Comparison of ENCODE assay signal across 17 mouse cellular contexts in the genomic region with DNA sequence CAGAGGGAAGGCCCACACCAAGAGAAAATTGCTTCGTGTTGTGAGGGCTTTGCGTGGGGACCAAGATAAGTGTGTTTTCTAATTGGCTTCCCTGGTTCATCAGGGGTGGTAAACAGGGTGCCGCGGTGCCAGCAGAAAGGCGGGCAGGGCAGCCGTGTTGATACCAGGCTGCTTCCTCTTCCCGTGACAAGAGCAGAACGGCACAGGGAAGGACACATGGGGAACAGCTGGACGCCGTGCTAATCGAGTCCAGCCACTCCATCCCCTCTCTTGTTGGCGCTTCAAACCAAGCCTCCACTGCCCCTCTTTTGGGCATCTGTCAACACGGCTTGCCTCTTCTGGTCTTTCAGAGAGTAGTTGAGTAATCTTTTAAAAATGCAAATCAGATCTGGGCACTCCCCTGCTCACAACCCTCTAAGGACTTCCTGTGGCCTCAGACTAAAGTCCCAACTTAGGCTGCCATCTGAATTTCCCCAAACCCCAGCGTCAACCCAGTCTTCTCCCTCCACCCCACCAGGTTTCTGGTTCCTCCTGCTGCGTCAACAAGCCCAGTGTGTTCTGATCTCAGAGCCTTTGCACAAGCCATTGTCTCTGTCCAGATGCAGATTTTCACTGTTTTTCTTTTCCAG.
DNase-seq lines count a peak whose midpoint lies in the region; ATAC-seq lines count a peak whose summit lies in the region.
"Had no signal": no experiment of that assay in that cellular context is flagged by ENCODE, and none has a peak within 500 bp of the region (broad histone marks: within the 10 kb centered on the region; RNA-seq: fewer than 3 reads in every experiment).

No protein-coding gene starts in this region.

- no peak overlapping the region for H3K4me2 ChIP-seq in forebrain, embryonic 15.5 days (replicated peaks)
- H3K4me2 ChIP-seq in limb, embryonic 12.5 days = no peak overlapping the region
- H3K4me2 ChIP-seq in midbrain, embryonic 15.5 days = no peak overlapping the region
- H3K4me2 ChIP-seq in midbrain, embryonic 16.5 days (ENCODE audit: low read length) = no peak overlapping the region
- no peak overlapping the region for H3K4me2 ChIP-seq in midbrain, embryonic 11.5 days
- H3K4me2 ChIP-seq: stomach, embryonic 15.5 days had no signal

- H3K9me3 ChIP-seq in forebrain, embryonic 10.5 days = no peaks in the 10 kb centered on the region
- no peaks in the 10 kb centered on the region for H3K9me3 ChIP-seq in forebrain, embryonic 15.5 days
- no peaks in the 10 kb centered on the region for H3K9me3 ChIP-seq in limb, embryonic 12.5 days
- no peaks in the 10 kb centered on the region for H3K9me3 ChIP-seq in midbrain, embryonic 15.5 days
- no peaks in the 10 kb centered on the region for H3K9me3 ChIP-seq in midbrain, embryonic 16.5 days (replicated peaks; ENCODE audit: control insufficient read depth, low read length, poor library complexity, severe bottlenecking)
- H3K9me3 ChIP-seq in midbrain, embryonic 11.5 days (ENCODE audit: control insufficient read depth, low read length) = no peaks in the 10 kb centered on the region
- H3K9me3 ChIP-seq: heart, embryonic 10.5 days; stomach, embryonic 15.5 days had no signal

- H3K36me3 ChIP-seq in forebrain, embryonic 10.5 days (replicated peaks) = no peaks in the 10 kb centered on the region
- H3K36me3 ChIP-seq in forebrain, embryonic 15.5 days = no peaks in the 10 kb centered on the region
- H3K36me3 ChIP-seq in limb, embryonic 12.5 days = peaks cover 2% of the 10 kb centered on the region; the same call in 1 of the 2 replicates
- H3K36me3 ChIP-seq in midbrain, embryonic 15.5 days (replicated peaks) = no peaks in the 10 kb centered on the region
- no peaks in the 10 kb centered on the region for H3K36me3 ChIP-seq in midbrain, embryonic 16.5 days (ENCODE audit: control insufficient read depth, insufficient read depth, low read length)
- H3K36me3 ChIP-seq in midbrain, embryonic 11.5 days (ENCODE audit: control insufficient read depth, insufficient read depth, low read length) = no peaks in the 10 kb centered on the region
- H3K36me3 ChIP-seq: heart, embryonic 10.5 days; stomach, embryonic 15.5 days had no signal

- DNase-seq in forebrain, embryonic 10.5 days (ENCODE audit: extremely low spot score, low spot score) = no peak
- DNase-seq in spleen, postnatal 36 days (ENCODE audit: low spot score in 2 of 2) = peak; percentile 50 to 54
- DNase-seq in spleen, postnatal 10 days (ENCODE audit: low spot score in 2 of 2) = no peak
- no peak for DNase-seq in midbrain, embryonic 11.5 days (ENCODE audit: low spot score, missing footprints)
- DNase-seq: adrenal gland, postnatal 10 days; cerebellum, adult 9-10 months; kidney, postnatal 10 days; lung, postnatal 10 days; retina, postnatal 1 day had no signal

- ATAC-seq in forebrain, embryonic 15.5 days (replicated peaks) = no peak
- no peak for ATAC-seq in limb, embryonic 12.5 days (ENCODE audit: insufficient number of reproducible peaks, insufficient read depth, low FRiP score, low TSS enrichment, low read depth)
- ATAC-seq in midbrain, embryonic 15.5 days (replicated peaks) = no peak
- ATAC-seq in midbrain, embryonic 16.5 days = no peak
- ATAC-seq in midbrain, embryonic 11.5 days (ENCODE audit: low FRiP score) = no peak
- ATAC-seq: hindbrain, postnatal 0 days; Patski had no signal

- 0 out of 2 replicates have a peak overlapping the region, but pooled peaks have one; percentile 3 for H3K27ac ChIP-seq in forebrain, embryonic 10.5 days
- H3K27ac ChIP-seq in forebrain, embryonic 15.5 days (replicated peaks) = no peak overlapping the region
- H3K27ac ChIP-seq in limb, embryonic 12.5 days = 0 out of 2 replicates have a peak overlapping the region, but pooled peaks have one; percentile 31
- H3K27ac ChIP-seq in midbrain, embryonic 15.5 days = no peak overlapping the region
- H3K27ac ChIP-seq in midbrain, embryonic 16.5 days (ENCODE audit: low read length) = no peak overlapping the region
- H3K27ac ChIP-seq in midbrain, embryonic 11.5 days (ENCODE audit: low read depth, low read length) = no peak overlapping the region
- H3K27ac ChIP-seq: heart, embryonic 10.5 days; hindbrain, postnatal 0 days; stomach, embryonic 15.5 days had no signal

- no peak overlapping the region for H3K9ac ChIP-seq in forebrain, embryonic 15.5 days (replicated peaks)
- no peak overlapping the region for H3K9ac ChIP-seq in limb, embryonic 12.5 days (replicated peaks)
- H3K9ac ChIP-seq in midbrain, embryonic 15.5 days = no peak overlapping the region
- H3K9ac ChIP-seq in midbrain, embryonic 16.5 days (ENCODE audit: low read depth, low read length) = no peak overlapping the region
- no peak overlapping the region for H3K9ac ChIP-seq in midbrain, embryonic 11.5 days (ENCODE audit: low read length)
- H3K9ac ChIP-seq: stomach, embryonic 15.5 days had no signal

- H3K27me3 ChIP-seq in forebrain, embryonic 10.5 days (ENCODE audit: poor library complexity, severe bottlenecking) = no peaks in the 10 kb centered on the region
- H3K27me3 ChIP-seq in forebrain, embryonic 15.5 days = no peaks in the 10 kb centered on the region
- peaks cover 9% of the 10 kb centered on the region for H3K27me3 ChIP-seq in limb, embryonic 12.5 days
- no peaks in the 10 kb centered on the region for H3K27me3 ChIP-seq in midbrain, embryonic 15.5 days (replicated peaks)
- no peaks in the 10 kb centered on the region for H3K27me3 ChIP-seq in midbrain, embryonic 16.5 days (ENCODE audit: control insufficient read depth, insufficient read depth, low read depth, low read length)
- no peaks in the 10 kb centered on the region for H3K27me3 ChIP-seq in midbrain, embryonic 11.5 days (ENCODE audit: control insufficient read depth, insufficient read depth, low read length)
- H3K27me3 ChIP-seq: Patski; stomach, embryonic 15.5 days had no signal

- H3K4me3 ChIP-seq in forebrain, embryonic 10.5 days = no peak overlapping the region
- H3K4me3 ChIP-seq in forebrain, embryonic 15.5 days = no peak overlapping the region
- H3K4me3 ChIP-seq in limb, embryonic 12.5 days (replicated peaks) = no peak overlapping the region
- no peak overlapping the region for H3K4me3 ChIP-seq in midbrain, embryonic 15.5 days
- H3K4me3 ChIP-seq in midbrain, embryonic 16.5 days (ENCODE audit: low read depth, low read length) = no peak overlapping the region
- no peak overlapping the region for H3K4me3 ChIP-seq in midbrain, embryonic 11.5 days (ENCODE audit: low read depth, low read length)
- H3K4me3 ChIP-seq: heart, embryonic 10.5 days; stomach, embryonic 15.5 days had no signal

- WGBS in forebrain, embryonic 10.5 days = 75% methylated on average over 15 of the region's 15 CpGs
- 73% methylated on average over 15 of the region's 15 CpGs for WGBS in forebrain, embryonic 15.5 days
- 55% methylated on average over 15 of the region's 15 CpGs for WGBS in limb, embryonic 12.5 days
- WGBS in midbrain, embryonic 15.5 days = 71% methylated on average over 15 of the region's 15 CpGs
- 70% methylated on average over 15 of the region's 15 CpGs for WGBS in midbrain, embryonic 16.5 days
- WGBS in midbrain, embryonic 11.5 days = 73% methylated on average over 15 of the region's 15 CpGs

- peaks cover 21% of the 10 kb centered on the region for H3K4me1 ChIP-seq in forebrain, embryonic 10.5 days
- peaks cover 9% of the 10 kb centered on the region for H3K4me1 ChIP-seq in forebrain, embryonic 15.5 days
- peaks cover 26% of the 10 kb centered on the region for H3K4me1 ChIP-seq in limb, embryonic 12.5 days (replicated peaks)
- no peaks in the 10 kb centered on the region for H3K4me1 ChIP-seq in midbrain, embryonic 15.5 days
- no peaks in the 10 kb centered on the region; the same call in 1 of the 2 replicates for H3K4me1 ChIP-seq in midbrain, embryonic 16.5 days (ENCODE audit: control insufficient read depth, insufficient read depth, low read length)
- no peaks in the 10 kb centered on the region for H3K4me1 ChIP-seq in midbrain, embryonic 11.5 days (ENCODE audit: control insufficient read depth, insufficient read depth, low read length)

Comparison
In these comparisons a context has a peak if more than half of its experiments do, and no peak if none do; other contexts are left out.
1. DNase-seq: peak in spleen, postnatal 36 days (2 of 2); none in forebrain, embryonic 10.5 days (single experiment), spleen, postnatal 10 days (0 of 2) and midbrain, embryonic 11.5 days (single experiment).
2. H3K27ac ChIP-seq: peak in forebrain, embryonic 10.5 days (single experiment) and limb, embryonic 12.5 days (single experiment); none in forebrain, embryonic 15.5 days (single experiment), midbrain, embryonic 15.5 days (single experiment), midbrain, embryonic 16.5 days (single experiment) and midbrain, embryonic 11.5 days (single experiment).